Mouse (Mus musculus): ENCODE measurements at regions not wholly inside any gene's neighbourhood (a gene's known extent, or its start where the extent isn't known, plus 50 kb on each side); places are given as distances from the start of the nearest gene placed in this dataset.

DNA sequence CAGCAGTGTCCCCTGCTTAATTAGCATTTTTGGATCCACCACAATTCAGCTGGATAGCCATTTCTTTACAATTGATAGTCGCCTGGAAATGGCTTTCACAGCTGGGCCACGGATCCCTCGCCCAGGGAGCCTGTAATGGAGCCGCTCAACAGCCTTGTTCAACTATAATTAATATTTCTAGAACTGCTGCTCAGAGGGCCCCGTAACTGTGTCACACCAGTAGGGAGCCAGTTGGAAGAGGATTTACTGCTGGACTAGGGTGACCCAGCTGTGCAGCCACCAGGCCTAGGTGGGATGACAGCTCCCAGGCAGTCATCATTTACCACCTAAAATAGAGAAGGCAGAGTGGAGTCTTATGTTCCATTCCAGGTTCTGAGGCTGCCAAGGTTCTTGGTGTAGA lies 529.2 kb downstream of the Nr2f2 start:
- TF ChIP-seq CTCF (IDR thresholded peaks at IDR 0.05; ENCODE audit: extremely low read depth, insufficient read depth, low read length), result no peak
- no peak for TF ChIP-seq POLR2A (IDR thresholded peaks at IDR 0.05; ENCODE audit: extremely low read depth, insufficient read depth, low read length)
- Histone ChIP-seq H3K4me1 (ENCODE audit: control insufficient read depth, insufficient read depth, low read length) (no peaks in the 10 kb centered on the region), H3K27ac (ENCODE audit: insufficient read depth, low read length) (no peak overlapping the region), H3K4me3 (ENCODE audit: insufficient read depth, low read length) (no peak overlapping the region)

DNA sequence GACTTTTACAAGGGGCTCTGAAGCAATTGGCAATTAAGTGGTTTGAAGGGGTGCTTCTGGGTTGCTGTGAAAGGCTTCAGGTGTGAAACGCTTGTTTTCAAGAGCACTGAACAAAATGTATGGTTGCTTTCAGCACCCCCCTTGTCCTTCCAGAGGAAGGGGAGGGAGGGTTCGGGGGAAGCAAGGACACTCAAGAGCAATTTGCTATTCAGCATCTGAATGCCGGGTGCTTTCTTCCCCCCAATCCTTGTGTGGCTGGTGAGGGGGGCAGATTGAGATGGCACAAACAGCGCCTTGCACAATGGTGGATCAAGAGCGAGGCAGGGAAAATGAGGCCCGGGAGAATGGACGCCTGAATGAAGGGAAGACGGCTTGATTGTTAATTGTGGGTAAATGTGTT lies 539.3 kb downstream of the Nr2f2 start:
- Histone ChIP-seq H3K4me3 (ENCODE audit: insufficient read depth, low read length) (no peak overlapping the region), H3K27ac (ENCODE audit: insufficient read depth, low read length) (no peak overlapping the region), H3K4me1 (ENCODE audit: control insufficient read depth, insufficient read depth, low read length) (no peaks in the 10 kb centered on the region)
- TF ChIP-seq CTCF (IDR thresholded peaks at IDR 0.05; ENCODE audit: extremely low read depth, insufficient read depth, low read length) (no peak), POLR2A (IDR thresholded peaks at IDR 0.05; ENCODE audit: extremely low read depth, insufficient read depth, low read length) (no peak)

DNA sequence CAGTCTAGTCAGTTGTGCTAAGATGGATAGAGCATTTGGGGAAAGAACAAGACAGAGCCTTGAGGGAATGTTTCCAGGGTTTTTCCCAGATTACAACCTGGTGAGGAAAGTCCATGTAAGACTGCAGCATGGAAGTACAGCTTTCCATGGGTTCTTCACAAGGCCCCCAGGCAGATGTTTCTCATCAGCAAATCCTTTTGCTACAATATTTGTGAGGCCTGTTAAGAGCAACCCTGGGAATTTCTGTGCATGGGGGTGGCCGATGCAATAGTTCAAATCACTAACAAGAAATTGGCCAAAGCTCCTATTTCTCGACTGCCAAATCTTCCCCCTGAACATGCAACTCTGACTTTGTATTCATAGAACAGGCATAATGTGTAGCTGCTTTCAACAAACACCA lies 546.0 kb downstream of the Nr2f2 start:
- H3K4me1 ChIP-seq (ENCODE audit: control insufficient read depth, insufficient read depth, low read length), result no peaks in the 10 kb centered on the region
- TF ChIP-seq CTCF (IDR thresholded peaks at IDR 0.05; ENCODE audit: extremely low read depth, insufficient read depth, low read length) (no peak), POLR2A (IDR thresholded peaks at IDR 0.05; ENCODE audit: extremely low read depth, insufficient read depth, low read length) (no peak)
- no peak overlapping the region for H3K27ac ChIP-seq (ENCODE audit: insufficient read depth, low read length)
- no peak overlapping the region for H3K4me3 ChIP-seq (ENCODE audit: insufficient read depth, low read length)

DNA sequence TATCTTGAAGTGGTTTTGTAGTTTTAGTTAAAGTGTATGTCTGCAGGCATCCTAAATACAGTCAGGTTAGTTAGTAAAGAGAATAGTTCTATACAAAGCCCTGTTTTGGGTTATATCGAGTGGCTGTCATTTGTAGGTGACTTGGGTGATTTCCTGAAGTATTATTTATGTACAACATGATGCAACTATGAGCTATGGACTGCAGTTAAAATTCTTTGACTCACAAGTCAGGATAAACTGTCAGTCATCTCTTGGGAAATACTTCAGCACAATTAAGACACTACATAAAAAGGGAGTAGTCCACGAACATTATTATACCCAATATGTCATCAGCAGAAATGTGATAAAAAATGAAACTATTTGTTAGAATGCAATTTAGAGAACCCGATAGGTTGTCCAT lies 554.2 kb downstream of the Nr2f2 start:
- Histone ChIP-seq H3K27ac (ENCODE audit: insufficient read depth, low read length) (no peak overlapping the region), H3K4me1 (ENCODE audit: control insufficient read depth, insufficient read depth, low read length) (no peaks in the 10 kb centered on the region), H3K4me3 (ENCODE audit: insufficient read depth, low read length) (no peak overlapping the region)
- TF ChIP-seq CTCF (IDR thresholded peaks at IDR 0.05; ENCODE audit: extremely low read depth, insufficient read depth, low read length) (no peak), POLR2A (IDR thresholded peaks at IDR 0.05; ENCODE audit: extremely low read depth, insufficient read depth, low read length) (no peak)

DNA sequence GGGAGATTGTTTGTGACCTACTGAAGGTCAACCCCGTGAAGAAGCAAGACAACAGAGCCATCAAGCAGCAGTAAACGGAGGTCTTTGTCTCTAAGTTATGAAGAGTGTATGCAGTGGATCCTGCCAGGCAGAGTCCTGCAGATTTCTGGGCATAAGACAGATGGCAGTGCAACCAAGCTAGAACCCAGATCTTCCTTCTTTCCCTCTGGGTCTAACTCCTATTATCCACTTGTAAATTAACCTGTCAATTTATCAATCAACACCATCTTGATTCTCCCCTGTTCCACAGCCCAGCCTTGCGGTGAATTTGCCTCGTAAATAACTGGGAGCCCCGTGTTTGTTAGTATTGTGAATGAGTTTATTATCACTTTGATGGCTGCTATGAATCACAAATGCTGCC lies 555.7 kb downstream of the Nr2f2 start:
- H3K4me1 ChIP-seq (ENCODE audit: control insufficient read depth, insufficient read depth, low read length), result no peaks in the 10 kb centered on the region
- no peak overlapping the region for H3K27ac ChIP-seq (ENCODE audit: insufficient read depth, low read length)
- H3K4me3 ChIP-seq (ENCODE audit: insufficient read depth, low read length), result no peak overlapping the region
- TF ChIP-seq POLR2A (IDR thresholded peaks at IDR 0.05; ENCODE audit: extremely low read depth, insufficient read depth, low read length) (no peak), CTCF (IDR thresholded peaks at IDR 0.05; ENCODE audit: extremely low read depth, insufficient read depth, low read length) (peak; percentile 55)

DNA sequence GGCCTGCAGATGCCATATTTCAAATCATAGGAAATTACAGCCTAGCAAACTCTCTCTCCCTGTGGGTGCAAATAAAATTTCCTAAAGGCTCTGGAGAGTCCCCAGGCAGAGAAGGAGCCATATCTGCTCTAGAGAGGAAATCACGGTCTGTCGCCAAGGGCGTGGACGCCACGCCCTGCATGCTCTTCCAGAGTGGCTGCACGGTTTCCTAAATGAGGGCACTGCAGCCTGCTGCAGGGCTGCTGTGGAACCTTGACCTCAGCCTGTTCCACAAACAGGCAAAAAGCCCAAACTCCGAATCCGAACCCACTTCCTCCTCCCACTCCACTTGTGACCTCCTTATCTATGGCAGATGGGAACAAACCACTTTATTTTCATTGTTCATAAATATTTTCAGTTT lies 559.3 kb downstream of the Nr2f2 start:
- Histone ChIP-seq H3K27ac (ENCODE audit: insufficient read depth, low read length) (no peak overlapping the region), H3K4me1 (ENCODE audit: control insufficient read depth, insufficient read depth, low read length) (no peaks in the 10 kb centered on the region), H3K4me3 (ENCODE audit: insufficient read depth, low read length) (no peak overlapping the region)
- no peak for TF ChIP-seq CTCF (IDR thresholded peaks at IDR 0.05; ENCODE audit: extremely low read depth, insufficient read depth, low read length)

DNA sequence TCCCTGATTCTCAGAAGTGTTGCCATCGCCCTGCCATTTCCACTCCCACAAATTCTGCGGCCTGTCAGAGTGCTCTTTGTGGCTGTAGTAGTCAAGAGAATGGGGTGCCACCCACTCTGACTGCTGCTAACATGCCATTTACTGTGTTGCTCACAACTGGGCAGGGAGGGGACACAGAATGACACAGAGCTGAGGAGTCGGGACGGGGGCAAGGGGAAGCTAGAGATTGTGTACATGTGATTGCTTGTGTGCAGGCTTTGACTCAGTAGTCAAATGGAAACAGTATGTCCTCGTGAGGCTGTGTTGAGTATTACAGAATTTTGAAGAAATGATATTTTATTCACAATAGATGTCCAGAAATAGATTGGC lies 595.6 kb downstream of the Nr2f2 start:
- Histone ChIP-seq H3K4me3 (ENCODE audit: insufficient read depth, low read length) (no peak overlapping the region), H3K27ac (ENCODE audit: insufficient read depth, low read length) (no peak overlapping the region), H3K4me1 (ENCODE audit: control insufficient read depth, insufficient read depth, low read length) (no peaks in the 10 kb centered on the region)
- TF ChIP-seq POLR2A (IDR thresholded peaks at IDR 0.05; ENCODE audit: extremely low read depth, insufficient read depth, low read length), result no peak
- TF ChIP-seq CTCF (IDR thresholded peaks at IDR 0.05; ENCODE audit: extremely low read depth, insufficient read depth, low read length), result no peak

DNA sequence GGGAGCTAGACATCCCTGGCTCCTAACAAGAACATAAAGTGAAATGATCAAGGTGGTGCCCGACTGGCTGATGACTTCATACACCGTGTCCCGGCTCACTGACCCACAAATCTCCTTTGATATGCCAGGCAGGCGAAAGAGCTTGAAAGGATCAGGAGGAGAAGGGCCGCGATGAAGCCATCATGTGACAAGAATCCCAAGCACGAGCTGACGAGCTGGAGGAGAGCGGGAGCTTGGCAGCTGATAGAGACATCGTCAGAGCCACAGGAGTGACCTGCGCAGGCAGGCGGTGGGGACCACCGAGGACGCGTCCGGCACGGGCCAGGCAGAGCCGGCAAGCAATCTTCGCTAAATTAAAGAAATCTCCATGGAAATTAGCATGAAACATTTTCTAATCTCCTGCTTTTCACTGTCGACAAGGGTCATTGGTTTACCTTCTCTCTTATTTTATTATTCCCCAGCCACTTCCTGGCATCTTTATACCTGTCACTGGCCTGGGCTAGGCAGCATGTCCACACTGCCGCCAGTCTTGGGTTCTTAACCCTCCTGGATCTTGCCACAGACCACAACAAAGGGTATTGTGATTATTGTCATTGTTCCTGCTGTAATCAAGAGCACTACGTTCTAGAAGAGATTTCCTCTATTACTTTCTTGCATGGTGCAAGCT lies 596.1 kb downstream of the Nr2f2 start:
- H3K4me1 ChIP-seq (ENCODE audit: control insufficient read depth, insufficient read depth, low read length), result no peaks in the 10 kb centered on the region
- no peak overlapping the region for H3K27ac ChIP-seq (ENCODE audit: insufficient read depth, low read length)
- TF ChIP-seq CTCF (IDR thresholded peaks at IDR 0.05; ENCODE audit: extremely low read depth, insufficient read depth, low read length) (no peak), POLR2A (IDR thresholded peaks at IDR 0.05; ENCODE audit: extremely low read depth, insufficient read depth, low read length) (no peak)
- H3K4me3 ChIP-seq (ENCODE audit: insufficient read depth, low read length), result no peak overlapping the region

DNA sequence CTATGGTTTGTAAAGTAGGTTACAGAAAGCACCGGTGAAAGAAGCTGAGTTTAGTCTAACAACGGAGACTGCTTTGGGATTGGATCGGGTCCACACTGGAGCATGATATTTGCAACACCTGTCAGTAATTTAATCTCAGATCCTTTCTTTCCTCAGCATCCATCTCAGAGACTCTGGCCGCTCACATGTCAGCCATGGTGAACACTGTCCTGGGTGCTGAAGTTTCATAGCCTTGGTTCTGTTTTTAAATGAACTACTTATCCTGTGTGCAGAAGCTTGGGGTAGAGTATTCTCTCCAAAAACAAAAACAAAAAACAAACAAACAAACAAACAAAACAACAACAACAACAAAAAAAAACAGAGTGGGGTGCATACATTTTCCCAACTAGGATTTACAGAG lies 600.1 kb downstream of the Nr2f2 start:
- TF ChIP-seq CTCF (IDR thresholded peaks at IDR 0.05; ENCODE audit: extremely low read depth, insufficient read depth, low read length), result no peak
- no peak overlapping the region for H3K27ac ChIP-seq (ENCODE audit: insufficient read depth, low read length)
- H3K4me1 ChIP-seq (ENCODE audit: control insufficient read depth, insufficient read depth, low read length), result no peaks in the 10 kb centered on the region
- no peak overlapping the region for H3K4me3 ChIP-seq (ENCODE audit: insufficient read depth, low read length)

DNA sequence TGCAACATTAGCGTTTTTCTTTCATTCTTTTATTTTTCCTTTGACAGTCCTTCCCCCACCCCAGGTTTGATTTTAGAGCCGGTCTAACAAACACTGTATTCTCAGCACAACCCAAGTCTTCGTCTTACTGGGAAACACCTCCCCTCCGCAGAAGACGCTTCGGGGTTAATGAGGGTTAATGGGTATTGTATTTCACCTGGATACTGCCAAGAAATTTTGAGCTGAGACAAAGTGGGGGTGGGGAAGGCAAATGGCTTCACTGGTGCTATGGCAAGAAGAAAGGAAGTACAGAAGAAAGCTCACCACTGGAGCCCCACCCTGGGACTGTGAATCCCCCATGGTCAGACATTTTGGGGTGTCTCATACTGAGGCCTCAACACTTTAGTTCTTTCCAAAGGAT lies 626.0 kb downstream of the Nr2f2 start:
- Histone ChIP-seq H3K27ac (ENCODE audit: insufficient read depth, low read length) (no peak overlapping the region), H3K4me3 (ENCODE audit: insufficient read depth, low read length) (no peak overlapping the region), H3K4me1 (ENCODE audit: control insufficient read depth, insufficient read depth, low read length) (no peaks in the 10 kb centered on the region)
- TF ChIP-seq CTCF (IDR thresholded peaks at IDR 0.05; ENCODE audit: extremely low read depth, insufficient read depth, low read length) (no peak), POLR2A (IDR thresholded peaks at IDR 0.05; ENCODE audit: extremely low read depth, insufficient read depth, low read length) (no peak)

DNA sequence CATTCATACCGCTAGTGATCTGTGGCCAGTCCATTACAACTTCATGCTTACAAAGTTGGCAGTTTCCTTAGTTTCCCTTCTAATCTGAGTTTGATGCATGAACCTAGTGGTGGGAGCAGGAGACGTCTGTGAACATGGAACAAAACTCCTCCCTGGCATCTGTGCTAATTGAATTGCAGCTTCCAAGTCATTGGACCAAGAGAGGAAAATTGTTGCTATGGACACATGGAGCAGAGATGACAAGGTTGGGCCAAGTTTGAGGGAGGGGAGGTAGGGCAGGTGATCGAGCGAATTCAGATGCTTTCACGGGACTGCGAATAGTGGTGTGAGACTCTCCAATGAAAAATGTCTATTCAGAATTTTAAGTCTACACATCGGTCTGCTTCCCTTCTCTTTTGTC lies 627.5 kb downstream of the Nr2f2 start:
- Histone ChIP-seq H3K4me3 (ENCODE audit: insufficient read depth, low read length) (no peak overlapping the region), H3K27ac (ENCODE audit: insufficient read depth, low read length) (no peak overlapping the region), H3K4me1 (ENCODE audit: control insufficient read depth, insufficient read depth, low read length) (no peaks in the 10 kb centered on the region)
- TF ChIP-seq CTCF (IDR thresholded peaks at IDR 0.05; ENCODE audit: extremely low read depth, insufficient read depth, low read length) (no peak), POLR2A (IDR thresholded peaks at IDR 0.05; ENCODE audit: extremely low read depth, insufficient read depth, low read length) (no peak)

Data from cortical plate, adult 2 months (tissue).